Mouse (Mus musculus) heart, postnatal 4 days (tissue): ENCODE measurements around the gene Dennd6a. TPM values are rescaled to one million over a fixed set of nuclear protein-coding genes. Genes with fewer than 3 reads are reported as not detected.

Source experiments
- microRNA-seq, 2 experiments: library from miRNA; unstranded; fragments of <30 nt; microRNA quantifications; one replicate each; pipeline ENCODE4 v1.2.0; 2021 to 2022
- total RNA-seq, 2 experiments: library from RNA; stranded (reverse); gene quantifications; 2 replicates each; pipeline ENCODE4 v1.2.3; 2021

The Dennd6a gene
- total RNA-seq, 2 experiments from 2014 or later: 20.9 to 24.5 TPM

Small RNAs within 50 kb of the gene (microRNA-seq; reads per million reads assigned to microRNA genes)
- gene Mir7672: 0 to 3.3 reads per million in 2 experiments

Other genes starting within 250 kb of the Dennd6a start
- gene Slmap, start 38.9 kb upstream of the Dennd6a start, total RNA-seq: 100 to 1,000 TPM; 394 to 444 TPM
- gene Arf4, start 64.2 kb downstream of the Dennd6a start, total RNA-seq: 100 to 1,000 TPM; 167 to 177 TPM
- gene Pde12, start 96.0 kb downstream of the Dennd6a start, total RNA-seq: 1 to 10 TPM; 7.5 to 8.3 TPM
- gene Dnah12, start 119.4 kb downstream of the Dennd6a start, total RNA-seq: under 1 TPM; 0.02 TPM